Mouse (Mus musculus) olfactory bulb, adult 2 months (tissue): ENCODE data around the gene Ces1h.

Experiments used
- CTCF ChIP-seq: fragments of 200-500 bp; IDR thresholded peaks from 2 replicates; pipeline ENCODE4 v1.5.1; 2012; ENCODE audit warnings: low read depth, mild to moderate bottlenecking, low read length, moderate library complexity; ENCODE audit not compliant: insufficient read depth
- POLR2A ChIP-seq: fragments of 200-500 bp; IDR thresholded peaks from 2 replicates; pipeline ENCODE4 v1.6.1; 2012; ENCODE audit warnings: mild to moderate bottlenecking, low read depth, low read length, moderate library complexity; ENCODE audit not compliant: insufficient read depth

DNA sequence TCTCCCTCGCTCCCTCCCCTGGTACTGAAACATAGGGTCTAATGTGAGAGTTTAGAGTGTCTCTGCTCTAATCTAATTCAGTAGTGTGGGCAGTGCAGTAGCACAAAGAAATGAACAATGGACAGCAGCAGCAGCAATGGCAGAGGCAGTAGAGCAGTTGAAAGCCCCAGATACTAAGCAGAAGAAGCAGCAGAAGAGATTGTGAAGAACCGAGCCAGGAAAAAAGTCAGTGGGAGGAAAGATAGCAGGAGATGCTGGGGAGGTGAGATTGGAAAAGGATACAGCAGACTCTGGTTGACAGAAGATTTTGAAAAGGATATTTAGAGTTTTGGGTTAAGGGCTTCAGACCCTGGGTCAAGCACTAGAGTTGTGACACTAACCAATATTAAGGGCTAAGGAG, 64.0 kb downstream of the Ces1h start:
- TF ChIP-seq CTCF, result no peak
- TF ChIP-seq POLR2A, result no peak
